Mouse (Mus musculus) stomach, embryonic 16.5 days (tissue): ENCODE data around the gene Plagl2. TPM values are rescaled to one million over a fixed set of nuclear protein-coding genes. Genes with fewer than 3 reads are reported as not detected.

Source experiments
- ATAC-seq: fragments of 200-750 bp; cut with Nextera tagmentation; 2 replicates; pipeline ENCODE4 v1.8.0; 2017; ENCODE audit warnings: moderate number of reproducible peaks, moderate TSS enrichment; ENCODE audit not compliant: insufficient read depth, low FRiP score
- H3K27ac ChIP-seq: fragments of 300-500 bp; sonication (generic); 2 replicates; pipeline ENCODE4 v1.5.1; 2014; ENCODE audit warnings: low read length
- H3K27me3 ChIP-seq: fragments of 300-500 bp; sonication (generic); 2 replicates; pipeline ENCODE4 v1.6.1; 2014; ENCODE audit warnings: low read length, control low read depth, mixed read lengths; ENCODE audit not compliant: control insufficient read depth, insufficient read depth
- H3K36me3 ChIP-seq: fragments of 300-500 bp; sonication (generic); 2 replicates; pipeline ENCODE4 v1.6.1; 2014; ENCODE audit warnings: low read length; ENCODE audit not compliant: control insufficient read depth, insufficient read depth
- H3K4me1 ChIP-seq: fragments of 300-500 bp; sonication (generic); 2 replicates; pipeline ENCODE4 v1.6.1; 2014; ENCODE audit warnings: low read length, control low read depth, mixed read lengths; ENCODE audit not compliant: control insufficient read depth, insufficient read depth
- H3K4me2 ChIP-seq: fragments of 300-500 bp; sonication (generic); 2 replicates; pipeline ENCODE4 v1.6.1; 2014; ENCODE audit warnings: low read depth, low read length, mixed read lengths
- H3K4me3 ChIP-seq: fragments of 300-500 bp; sonication (generic); replicated peaks from 2 replicates; pipeline ENCODE4 v1.5.1; 2014; ENCODE audit warnings: mild to moderate bottlenecking, low read length
- H3K9ac ChIP-seq: fragments of 300-500 bp; sonication (generic); 2 replicates; pipeline ENCODE4 v1.6.1; 2014; ENCODE audit warnings: low read length
- H3K9me3 ChIP-seq: fragments of 300-500 bp; sonication (generic); replicated peaks from 2 replicates; pipeline ENCODE4 v1.6.1; 2016; ENCODE audit warnings: low read length, control low read depth; ENCODE audit not compliant: control insufficient read depth
- WGBS: fragments of 180-500 bp; shearing (Covaris S2); extraction: QIAGEN DNeasy Blood & Tissue Kit; methylation state at CpG from one replicate; pipeline ENCODE4 v1.1.7; 2014; 5-methylcytosine and 5-hydroxymethylcytosine counted together
- polyA plus RNA-seq: library from polyadenylated mRNA; unstranded; fragments of >200 nt; fragmentation: Nextera tagmentation; extraction: Ambion mirVana; gene quantifications from 2 replicates; pipeline ENCODE4 v1.2.1, GENCODE M21; 2015

The Plagl2 gene
- polyA plus RNA-seq, 1 experiment from 2014 or later = 19.6 TPM

DNA sequence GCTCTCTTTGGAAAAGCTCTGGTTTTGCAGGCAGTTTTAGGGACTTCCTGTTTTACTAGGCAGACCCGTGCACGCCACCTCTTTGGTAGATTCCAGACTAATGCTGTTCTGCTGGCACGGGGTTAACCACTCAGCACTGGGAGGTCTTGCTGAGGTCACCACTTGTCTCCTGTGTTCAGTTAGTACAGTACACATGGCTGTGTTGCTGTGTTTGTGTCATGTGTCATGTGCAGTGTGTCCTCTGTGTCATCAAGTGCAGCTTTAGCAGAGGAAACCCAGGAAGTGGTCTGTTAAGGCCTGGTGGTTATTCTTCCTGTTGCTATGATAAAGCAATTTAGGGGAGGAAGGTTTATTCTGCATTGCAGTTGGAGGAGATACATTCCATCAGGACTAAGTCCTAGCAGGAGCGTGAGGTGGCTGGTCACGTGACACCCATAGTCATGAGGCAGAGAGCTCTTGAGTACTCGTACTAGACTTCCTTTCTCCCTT, 26.4 kb downstream of the Plagl2 start:
- Histone ChIP-seq H3K27ac (no peak overlapping the region), H3K36me3 (0 out of 2 replicates have a peak, but pooled peaks cover 2% of the 10 kb centered on the region), H3K4me1 (no peaks in the 10 kb centered on the region), H3K9ac (no peak overlapping the region), H3K9me3 (no peaks in the 10 kb centered on the region), H3K4me3 (no peak overlapping the region), H3K27me3 (no peaks in the 10 kb centered on the region), H3K4me2 (no peak overlapping the region)
- WGBS = 53% methylated on average over 6 of the region's 6 CpGs
- ATAC-seq = no peak

DNA sequence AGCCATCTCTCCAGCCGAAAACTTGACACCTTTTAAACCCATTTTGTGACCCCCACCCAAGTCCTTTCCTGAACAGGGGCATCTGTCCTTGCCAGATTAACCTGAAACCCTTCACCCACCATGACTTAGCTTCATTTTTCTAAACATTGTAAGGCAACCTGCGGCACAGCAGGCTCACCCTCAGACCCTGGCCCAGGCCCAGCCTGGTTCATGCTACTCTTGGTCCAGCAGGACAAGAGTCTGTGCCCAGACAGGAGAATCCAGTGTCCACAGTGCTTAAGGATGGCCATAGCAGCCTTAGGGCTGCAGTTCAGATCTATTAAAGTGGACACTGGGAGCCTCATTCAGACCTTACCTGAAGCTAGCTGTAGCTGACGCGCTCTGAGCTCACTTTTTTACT, 27.9 kb downstream of the Plagl2 start:
- H3K27me3 ChIP-seq = no peaks in the 10 kb centered on the region
- H3K4me1 ChIP-seq = no peaks in the 10 kb centered on the region
- no peak overlapping the region for H3K4me2 ChIP-seq
- H3K27ac ChIP-seq = no peak overlapping the region
- H3K9ac ChIP-seq = no peak overlapping the region
- H3K9me3 ChIP-seq = no peaks in the 10 kb centered on the region
- H3K4me3 ChIP-seq = no peak overlapping the region
- 76% methylated on average over 4 of the region's 4 CpGs for WGBS
- no peak for ATAC-seq
- peaks cover 13% of the 10 kb centered on the region for H3K36me3 ChIP-seq

DNA sequence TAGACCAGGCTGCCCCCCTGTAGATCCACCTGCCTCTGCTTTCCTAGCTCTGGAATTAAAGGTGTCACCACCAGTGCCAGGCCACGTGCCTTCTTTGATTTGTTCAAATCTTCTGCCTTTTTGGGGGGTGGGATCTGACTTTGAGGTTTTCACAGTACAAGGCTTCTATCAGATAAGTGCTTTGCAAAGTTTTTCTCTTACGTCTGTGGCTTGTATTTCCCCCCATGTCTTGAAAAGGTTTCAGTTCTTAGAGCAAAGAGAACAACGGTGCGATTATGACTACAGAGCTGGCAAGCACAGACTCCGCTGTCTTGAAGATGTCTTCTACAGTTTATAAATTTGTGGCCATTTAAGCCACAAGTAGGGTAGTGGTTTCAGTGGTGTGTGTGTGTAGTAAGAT, 29.8 kb downstream of the Plagl2 start:
- ATAC-seq = no peak
- Histone ChIP-seq H3K9me3 (no peaks in the 10 kb centered on the region), H3K4me1 (no peaks in the 10 kb centered on the region), H3K4me3 (no peak overlapping the region), H3K4me2 (no peak overlapping the region), H3K27ac (no peak overlapping the region), H3K27me3 (no peaks in the 10 kb centered on the region), H3K36me3 (peaks cover 15% of the 10 kb centered on the region), H3K9ac (no peak overlapping the region)
- WGBS = 94% methylated on average over 5 of the region's 5 CpGs

GRCm38 (mm10) chr2:153209286-153209685, 31.9 kb downstream of the Plagl2 start:
- H3K4me2 ChIP-seq = no peak overlapping the region
- H3K4me3 ChIP-seq = no peak overlapping the region
- H3K27ac ChIP-seq = no peak overlapping the region
- no peaks in the 10 kb centered on the region for H3K27me3 ChIP-seq
- peaks cover 21% of the 10 kb centered on the region for H3K36me3 ChIP-seq
- WGBS = 89% methylated on average over 5 of the region's 5 CpGs
- H3K9me3 ChIP-seq = no peaks in the 10 kb centered on the region
- ATAC-seq = no peak
- no peak overlapping the region for H3K9ac ChIP-seq
- H3K4me1 ChIP-seq = no peaks in the 10 kb centered on the region

DNA sequence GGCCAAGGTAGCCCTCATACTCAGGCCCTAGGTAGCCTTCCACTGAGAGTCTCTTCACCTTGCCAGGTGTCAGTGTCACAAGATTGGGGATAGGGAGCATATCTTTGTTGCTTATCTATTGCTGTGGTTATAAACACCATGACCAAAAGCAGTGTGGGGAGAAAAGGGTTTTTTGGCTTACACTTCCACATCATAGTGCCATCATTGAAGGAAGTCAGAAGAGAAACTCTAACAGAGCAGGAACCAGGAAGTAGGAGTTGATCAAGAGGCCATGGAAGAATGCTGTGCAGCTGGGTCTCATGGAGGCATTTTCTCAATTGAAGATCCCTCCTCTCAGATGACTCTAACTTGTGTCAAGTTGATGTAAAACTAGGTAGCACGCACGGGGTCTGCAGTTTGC, 33.1 kb downstream of the Plagl2 start:
- H3K9me3 ChIP-seq = no peaks in the 10 kb centered on the region
- H3K9ac ChIP-seq = no peak overlapping the region
- WGBS = 96% methylated on average over 2 of the region's 2 CpGs
- peaks cover 24% of the 10 kb centered on the region for H3K36me3 ChIP-seq
- no peak overlapping the region for H3K4me2 ChIP-seq
- ATAC-seq = no peak
- no peaks in the 10 kb centered on the region for H3K4me1 ChIP-seq
- no peak overlapping the region for H3K4me3 ChIP-seq
- no peaks in the 10 kb centered on the region for H3K27me3 ChIP-seq
- no peak overlapping the region for H3K27ac ChIP-seq

GRCm38 (mm10) chr2:153202766-153203165, 38.5 kb downstream of the Plagl2 start:
- peaks cover 19% of the 10 kb centered on the region; the same call in 1 of the 2 replicates for H3K36me3 ChIP-seq
- no peak overlapping the region for H3K4me2 ChIP-seq
- no peak overlapping the region for H3K9ac ChIP-seq
- no peaks in the 10 kb centered on the region for H3K4me1 ChIP-seq
- H3K4me3 ChIP-seq = no peak overlapping the region
- ATAC-seq = no peak
- H3K27me3 ChIP-seq = no peaks in the 10 kb centered on the region
- no peak overlapping the region for H3K27ac ChIP-seq
- H3K9me3 ChIP-seq = no peaks in the 10 kb centered on the region
- WGBS = 73% methylated on average over 1 of the region's 1 CpGs

- Histone ChIP-seq H3K27ac (no peak overlapping the region), H3K9me3 (no peaks in the 10 kb centered on the region), H3K9ac (no peak overlapping the region), H3K27me3 (no peaks in the 10 kb centered on the region), H3K4me2 (no peak overlapping the region), H3K36me3 (peaks cover 32% of the 10 kb centered on the region), H3K4me1 (no peaks in the 10 kb centered on the region), H3K4me3 (no peak overlapping the region)
- ATAC-seq = no peak
- WGBS = 84% methylated on average over 2 of the region's 2 CpGs
Measured at GRCm38 (mm10) chr2:153199114-153199513, 42.1 kb downstream of the Plagl2 start.

DNA sequence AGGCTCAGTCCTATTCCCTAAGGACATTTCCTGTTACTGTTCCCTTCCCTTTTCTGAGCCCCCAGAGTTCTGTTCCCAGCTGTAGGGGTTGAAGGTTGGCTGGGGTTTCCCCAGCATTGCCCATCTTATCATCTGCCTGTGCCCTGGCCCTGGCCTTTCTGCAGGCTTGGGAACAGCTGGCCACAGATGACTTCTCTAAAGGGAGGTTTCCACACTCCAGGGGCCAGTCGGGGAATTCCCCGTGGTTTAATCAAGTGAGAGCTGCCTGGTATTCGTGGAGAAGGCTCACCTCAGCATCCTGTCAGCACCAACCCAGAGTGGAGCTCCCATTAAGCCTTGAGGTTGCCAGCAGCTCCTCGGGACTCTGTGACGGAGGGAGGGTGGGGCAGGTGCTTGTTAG, 42.7 kb downstream of the Plagl2 start:
- no peak for ATAC-seq
- Histone ChIP-seq H3K4me2 (no peak overlapping the region), H3K4me3 (no peak overlapping the region), H3K27ac (no peak overlapping the region), H3K27me3 (no peaks in the 10 kb centered on the region), H3K9ac (no peak overlapping the region), H3K9me3 (no peaks in the 10 kb centered on the region), H3K4me1 (no peaks in the 10 kb centered on the region), H3K36me3 (peaks cover 31% of the 10 kb centered on the region)
- 72% methylated on average over 5 of the region's 5 CpGs for WGBS

- peaks cover 35% of the 10 kb centered on the region for H3K36me3 ChIP-seq
- no peak overlapping the region for H3K27ac ChIP-seq
- H3K4me2 ChIP-seq = no peak overlapping the region
- no peak for ATAC-seq
- no peaks in the 10 kb centered on the region for H3K9me3 ChIP-seq
- H3K4me3 ChIP-seq = no peak overlapping the region
- H3K9ac ChIP-seq = no peak overlapping the region
- H3K4me1 ChIP-seq = no peaks in the 10 kb centered on the region
- no peaks in the 10 kb centered on the region for H3K27me3 ChIP-seq
- WGBS = 97% methylated on average over 3 of the region's 3 CpGs
Measured at GRCm38 (mm10) chr2:153194255-153194654, 47.0 kb downstream of the Plagl2 start.

- H3K27ac ChIP-seq = no peak overlapping the region
- no peaks in the 10 kb centered on the region for H3K9me3 ChIP-seq
- H3K9ac ChIP-seq = no peak overlapping the region
- WGBS = 69% methylated on average over 2 of the region's 2 CpGs
- H3K27me3 ChIP-seq = no peaks in the 10 kb centered on the region
- no peak overlapping the region for H3K4me3 ChIP-seq
- no peak for ATAC-seq
- no peaks in the 10 kb centered on the region for H3K4me1 ChIP-seq
- peaks cover 38% of the 10 kb centered on the region for H3K36me3 ChIP-seq
- H3K4me2 ChIP-seq = no peak overlapping the region
Measured at GRCm38 (mm10) chr2:153191242-153191641, 50.0 kb downstream of the Plagl2 start.
